Comparison of ENCODE assay signal across 15 mouse cellular contexts in genomic region chr5:64575896-64576295, GRCm38 (mm10).
DNase-seq lines count a peak whose midpoint lies in the region; ATAC-seq and TF ChIP-seq lines count a peak whose summit lies in the region.
"Had no signal": no experiment of that assay in that cellular context is flagged by ENCODE, and none has a peak within 500 bp of the region (broad histone marks: within the 10 kb centered on the region; RNA-seq: fewer than 3 reads in every experiment).

No protein-coding gene starts in this region.

- no peaks in the 10 kb centered on the region for H3K36me3 ChIP-seq in kidney, embryonic 14.5 days (ENCODE audit: control insufficient read depth, insufficient read depth, low read length)
- H3K36me3 ChIP-seq in limb, embryonic 14.5 days (ENCODE audit: control insufficient read depth, insufficient read depth, low read length) = no peaks in the 10 kb centered on the region
- H3K36me3 ChIP-seq: embryonic facial prominence, embryonic 13.5 days; hindbrain, embryonic 10.5 days had no signal

- H3K9ac ChIP-seq in kidney, embryonic 14.5 days (ENCODE audit: low read depth, low read length) = no peak overlapping the region
- H3K9ac ChIP-seq in limb, embryonic 14.5 days (ENCODE audit: low read depth, low read length, severe bottlenecking) = no peak overlapping the region
- H3K9ac ChIP-seq: embryonic facial prominence, embryonic 13.5 days had no signal

- H3K4me2 ChIP-seq in kidney, embryonic 14.5 days (replicated peaks; ENCODE audit: low read depth, low read length) = no peak overlapping the region
- no peak overlapping the region for H3K4me2 ChIP-seq in limb, embryonic 14.5 days (replicated peaks; ENCODE audit: low read depth, low read length, severe bottlenecking)
- H3K4me2 ChIP-seq: embryonic facial prominence, embryonic 13.5 days had no signal

- WGBS in kidney, embryonic 14.5 days = 29% methylated on average over 6 of the region's 6 CpGs
- WGBS in limb, embryonic 14.5 days = 30% methylated on average over 6 of the region's 6 CpGs

- no peak for DNase-seq in kidney, adult 11 months
- DNase-seq in NIH3T3 (ENCODE audit: low read depth) = peak; percentile 25
- peak; percentile 60 for DNase-seq in gastrocnemius, adult 2 months
- peak; percentile 85 for DNase-seq in limb, embryonic 14.5 days (ENCODE audit: low spot score)
- no peak for DNase-seq in urinary bladder, adult 2 months (ENCODE audit: low spot score)
- no peak for DNase-seq in embryo, embryonic 9.5 days (ENCODE audit: extremely low spot score)
- DNase-seq: cerebellum, adult 18-20 months; left cerebral cortex, postnatal 4 days; right cerebral cortex, postnatal 4 days had no signal

- peak overlapping the region; percentile 19; the same call in 1 of the 2 replicates for H3K27ac ChIP-seq in kidney, embryonic 14.5 days (ENCODE audit: low read depth, low read length)
- H3K27ac ChIP-seq in gastrocnemius, adult 2 months = peak overlapping the region; percentile 82
- no peak overlapping the region for H3K27ac ChIP-seq in limb, embryonic 14.5 days (replicated peaks; ENCODE audit: low read depth, low read length)
- H3K27ac ChIP-seq: embryonic facial prominence, embryonic 13.5 days; hindbrain, embryonic 10.5 days had no signal

- ATAC-seq in kidney, embryonic 14.5 days (ENCODE audit: low FRiP score, low TSS enrichment) = peak; percentile 30; the same call in 1 of the 2 replicates
- peak; percentile 86 for ATAC-seq in limb, embryonic 14.5 days (ENCODE audit: low FRiP score, low read depth)
- ATAC-seq: forebrain, embryonic 16.5 days had no signal

- TF ChIP-seq POLR2A in limb, embryonic 14.5 days (IDR thresholded peaks at IDR 0.05; ENCODE audit: borderline replicate concordance, extremely low read depth, insufficient read depth, insufficient read length) = no peak

- H3K9me3 ChIP-seq in kidney, embryonic 14.5 days (ENCODE audit: control insufficient read depth, low read length) = no peaks in the 10 kb centered on the region
- H3K9me3 ChIP-seq in limb, embryonic 14.5 days (ENCODE audit: control insufficient read depth, low read length) = no peaks in the 10 kb centered on the region
- H3K9me3 ChIP-seq: embryonic facial prominence, embryonic 13.5 days had no signal

- H3K27me3 ChIP-seq in kidney, embryonic 14.5 days (ENCODE audit: control insufficient read depth, insufficient read depth, low read length) = no peaks in the 10 kb centered on the region
- H3K27me3 ChIP-seq in limb, embryonic 14.5 days (ENCODE audit: control insufficient read depth, insufficient read depth, low read length) = no peaks in the 10 kb centered on the region
- H3K27me3 ChIP-seq: embryonic facial prominence, embryonic 13.5 days; megakaryocyte, embryonic 14.5 days had no signal

- intact Hi-C loops in gastrocnemius, adult 2 months (cut with DNase I) = loop anchor here (5.0 kb wide), 1 partner anchor 236 kb away; no protein-coding TSS in a partner anchor

- no peak for TF ChIP-seq CTCF in gastrocnemius, adult 2 months (IDR thresholded peaks at IDR 0.05)

- peaks cover 38% of the 10 kb centered on the region for H3K4me1 ChIP-seq in kidney, embryonic 14.5 days (ENCODE audit: control insufficient read depth, insufficient read depth, low read length)
- H3K4me1 ChIP-seq in limb, embryonic 14.5 days (ENCODE audit: control insufficient read depth, insufficient read depth, low read length) = peaks cover 20% of the 10 kb centered on the region

- H3K4me3 ChIP-seq in kidney, embryonic 14.5 days (ENCODE audit: low read length) = no peak overlapping the region
- no peak overlapping the region; the same call in 1 of the 2 replicates for H3K4me3 ChIP-seq in gastrocnemius, adult 2 months
- H3K4me3 ChIP-seq in limb, embryonic 14.5 days (replicated peaks; ENCODE audit: low read length) = no peak overlapping the region
- H3K4me3 ChIP-seq: embryonic facial prominence, embryonic 13.5 days; hindbrain, embryonic 10.5 days; megakaryocyte, embryonic 14.5 days; myocyte had no signal

Comparison
In these comparisons a context has a peak if more than half of its experiments do, and no peak if none do; other contexts are left out.
1. DNase-seq: peak in NIH3T3 (single experiment), gastrocnemius, adult 2 months (single experiment) and limb, embryonic 14.5 days (single experiment); none in kidney, adult 11 months (single experiment), urinary bladder, adult 2 months (single experiment) and embryo, embryonic 9.5 days (single experiment).